Mouse (Mus musculus) layer of hippocampus, adult 11-12 months (tissue): ENCODE data around the gene Dlg2.

ENCODE experiments used
- DNase-seq: peaks from one replicate; pipeline ENCODE4 v3.0.0; 2022; ENCODE audit warnings: low spot score

The Dlg2 gene

DNA sequence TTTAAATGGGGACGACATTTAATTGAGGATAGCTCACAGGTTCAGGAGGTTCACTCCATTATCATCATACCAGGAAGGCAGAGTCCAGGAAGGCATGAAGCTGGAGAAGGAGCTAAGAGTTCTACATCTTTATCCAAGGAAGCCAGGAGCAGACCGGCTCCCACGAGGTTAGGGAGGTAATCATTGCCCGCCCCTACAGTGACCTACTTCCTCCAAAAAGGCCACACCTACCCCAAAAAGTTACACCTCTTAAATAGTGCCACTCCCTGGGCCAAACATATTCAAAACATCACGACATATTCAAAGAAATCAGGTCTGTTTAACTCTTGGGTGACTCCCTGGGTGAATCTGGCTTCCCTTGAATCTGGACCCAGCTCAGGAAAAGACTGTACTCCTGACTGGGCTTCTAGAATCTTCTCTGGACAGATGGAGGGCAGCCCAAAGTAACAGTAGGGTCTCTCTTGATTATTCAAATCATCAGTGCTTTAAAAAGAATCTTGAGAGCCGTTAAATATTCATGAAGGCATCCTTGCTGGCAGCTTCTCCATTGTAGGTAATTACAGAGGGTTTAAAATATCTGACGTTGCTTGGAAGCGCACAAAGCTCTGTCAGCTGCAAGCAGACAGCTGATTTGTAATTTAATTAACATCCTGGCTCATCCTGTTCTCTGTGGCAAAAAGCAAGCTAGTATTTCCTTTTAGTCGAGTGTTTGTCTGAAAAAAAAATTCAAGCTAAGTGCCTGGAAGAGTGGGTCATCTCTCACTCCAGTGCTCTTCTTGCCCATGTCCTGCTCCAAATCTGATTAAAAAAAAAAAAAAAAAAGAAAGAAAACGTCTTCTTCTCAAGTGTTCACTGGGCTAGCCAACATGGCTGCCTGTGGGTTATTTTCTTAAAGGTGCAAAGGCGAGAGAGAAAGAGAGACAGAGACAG is 966.2 kb downstream of the Dlg2 start:
- DNase-seq, result peak; percentile 41

DNA sequence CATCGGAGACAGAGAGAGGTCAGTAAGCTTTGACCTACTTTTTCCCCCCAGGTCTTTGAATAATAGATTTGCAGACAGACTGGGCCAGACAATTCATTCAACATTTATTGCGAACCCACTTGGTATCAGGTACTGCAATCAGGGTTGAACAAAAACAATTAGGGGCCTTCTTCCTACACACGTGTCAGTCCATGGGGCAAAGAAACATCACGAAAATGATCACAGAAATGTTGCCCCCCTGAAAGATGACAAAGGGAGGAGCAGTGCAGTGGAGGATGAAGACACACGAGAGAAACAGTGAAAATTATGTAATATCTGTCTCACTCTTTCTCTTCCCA is 966.9 kb downstream of the Dlg2 start:
- no peak for DNase-seq

DNA sequence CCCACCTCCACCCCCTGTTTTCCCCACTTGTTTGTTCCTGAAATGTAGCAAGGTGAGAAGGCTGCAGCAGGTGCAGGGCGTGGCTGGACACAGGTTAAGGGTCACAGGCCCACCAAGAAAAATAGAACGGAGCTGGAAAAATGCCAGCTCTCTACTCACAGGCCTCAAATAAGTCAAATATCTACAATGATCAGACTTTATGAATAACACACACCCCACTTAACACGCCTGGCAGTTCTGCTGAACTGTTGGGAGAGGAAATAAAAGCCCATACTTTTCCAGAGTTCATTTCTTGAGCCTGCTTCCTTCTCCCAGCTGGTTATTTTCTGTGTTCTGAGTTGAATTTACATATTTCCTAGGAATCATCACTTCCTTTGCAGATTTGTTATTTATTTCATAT is 967.4 kb downstream of the Dlg2 start:
- no peak for DNase-seq

DNA sequence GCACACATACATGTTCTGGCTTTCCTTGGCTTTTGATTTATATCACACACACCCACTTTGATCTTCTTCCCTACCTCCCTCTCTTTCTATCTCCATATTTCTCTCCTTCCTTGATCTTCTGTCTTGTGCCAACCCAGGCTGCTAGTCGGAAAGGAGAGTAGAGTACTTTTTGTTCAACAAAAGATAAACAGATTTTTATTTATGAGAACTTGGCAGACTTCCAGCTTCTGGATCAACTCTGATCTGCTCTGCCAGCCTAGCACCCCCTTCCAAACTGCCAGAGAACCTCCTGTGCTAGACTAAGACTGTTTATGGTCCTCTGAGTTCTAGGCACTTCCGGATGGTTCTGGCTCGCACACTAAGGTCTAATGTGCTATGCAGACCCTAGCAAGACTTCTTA is 968.3 kb downstream of the Dlg2 start:
- peak; percentile 58 for DNase-seq

DNA sequence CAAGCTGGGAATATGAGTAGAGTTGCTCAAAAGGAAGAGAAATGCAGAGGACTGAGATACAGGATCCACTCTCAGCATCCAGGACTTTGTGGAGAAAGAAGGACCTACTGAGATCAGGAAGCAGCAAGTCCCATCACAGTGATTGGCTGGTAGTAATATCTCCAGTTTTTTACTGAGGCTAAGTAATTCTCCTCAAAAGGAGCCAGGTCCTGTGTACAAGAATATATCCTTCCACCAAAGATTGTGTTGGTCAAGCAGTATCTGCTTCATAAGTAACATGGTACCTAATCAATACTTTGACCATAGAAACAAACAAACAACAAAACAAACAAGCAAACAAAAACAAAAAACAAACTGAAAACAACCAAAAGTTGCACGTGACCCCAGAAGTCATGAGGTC is 980.3 kb downstream of the Dlg2 start:
- DNase-seq, result no peak

DNA sequence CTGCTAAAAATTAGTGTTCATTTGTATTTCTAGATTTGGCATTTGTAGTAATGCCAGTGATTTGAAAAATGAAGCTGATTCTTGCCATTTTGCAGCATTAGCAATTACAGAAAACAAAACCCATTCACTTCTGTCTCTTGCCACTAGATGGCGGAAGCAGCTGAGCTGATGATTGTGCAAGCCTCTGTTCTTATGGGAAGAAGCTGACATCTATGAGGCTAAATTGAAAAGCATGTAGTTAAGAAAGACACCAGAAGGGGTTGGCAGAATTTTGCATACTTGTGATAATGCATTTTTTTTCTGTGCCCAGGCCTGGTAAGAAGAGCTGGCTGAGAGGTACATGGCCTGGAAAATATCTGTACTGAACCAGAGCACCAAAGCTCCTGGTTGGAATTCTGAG is 980.7 kb downstream of the Dlg2 start:
- peak; percentile 88 for DNase-seq

DNA sequence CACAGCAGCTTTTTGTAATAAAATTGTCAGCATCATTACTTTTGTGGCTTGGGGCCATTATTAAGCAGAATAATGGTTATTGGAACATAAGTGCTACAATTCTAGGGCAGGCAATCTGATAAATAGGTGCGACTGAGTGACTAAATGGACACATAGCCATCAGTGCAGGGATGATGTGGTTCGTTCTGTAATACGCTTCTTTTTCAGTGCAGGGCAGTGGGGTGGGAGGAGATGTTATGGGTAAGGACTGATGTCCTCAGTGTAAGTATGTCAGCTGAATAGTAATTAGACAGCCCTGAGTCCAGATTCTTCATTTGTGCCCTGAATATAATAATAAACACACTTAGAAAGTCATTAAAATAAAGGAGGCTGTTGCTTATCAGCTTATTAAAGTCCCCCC is 984.9 kb downstream of the Dlg2 start:
- no peak for DNase-seq

DNA sequence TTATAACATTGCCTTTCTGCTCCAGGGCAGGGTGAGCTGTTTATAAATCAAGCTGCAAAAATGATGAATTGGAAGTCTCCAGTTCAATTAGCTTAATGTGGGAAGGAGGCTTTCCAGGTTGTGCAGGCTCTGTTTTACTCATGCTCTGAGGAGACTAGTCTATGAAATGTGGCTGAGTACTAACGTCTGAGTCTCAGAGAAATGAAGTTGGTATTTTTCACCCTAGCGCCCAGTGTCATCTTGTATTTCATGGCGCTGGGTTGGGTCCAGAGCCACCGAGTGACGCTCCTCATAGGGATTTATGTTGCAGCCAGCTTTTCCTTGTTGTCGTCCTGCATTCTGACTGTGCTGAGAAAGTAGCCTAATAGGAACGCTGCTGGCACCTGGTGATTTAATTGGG is 986.8 kb downstream of the Dlg2 start:
- no peak for DNase-seq

DNA sequence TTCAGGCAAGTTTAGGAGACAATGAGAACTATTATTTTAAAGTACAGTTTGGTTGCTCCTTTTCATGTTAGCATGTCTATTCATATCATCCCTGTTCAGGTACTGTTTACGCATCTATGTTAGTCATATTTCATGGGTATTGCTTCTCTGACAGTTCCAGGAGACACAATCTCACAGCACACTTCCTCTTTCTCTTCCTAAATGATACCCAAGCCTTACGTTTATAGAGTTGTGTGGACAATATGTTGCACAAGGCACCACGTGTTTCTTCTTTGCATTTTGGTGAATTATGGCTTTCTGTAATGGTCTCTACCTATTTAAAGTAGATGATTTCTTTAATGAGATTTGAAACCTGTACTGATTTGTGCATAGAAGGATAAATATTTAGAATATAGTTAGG is 990.6 kb downstream of the Dlg2 start:
- no peak for DNase-seq

DNA sequence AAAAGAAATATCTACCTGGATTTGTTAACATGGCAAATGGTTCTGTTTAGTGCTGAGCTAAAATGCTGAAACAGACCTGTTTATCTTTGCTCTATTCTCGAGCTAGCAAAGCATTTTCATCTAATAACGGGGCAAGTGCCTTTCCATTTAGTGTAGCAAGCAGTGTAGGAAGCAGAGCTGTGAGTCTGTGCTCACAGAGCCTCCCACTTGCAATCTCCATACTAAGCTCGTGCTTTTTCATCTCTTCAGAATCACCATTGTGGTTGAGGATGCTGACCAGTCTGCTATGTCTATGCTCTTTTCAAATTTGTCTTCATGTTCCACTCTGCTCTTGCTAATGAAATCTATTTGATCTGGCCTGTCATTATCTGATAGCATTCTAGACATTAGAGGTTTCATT is 1002.7 kb downstream of the Dlg2 start:
- no peak for DNase-seq

DNA sequence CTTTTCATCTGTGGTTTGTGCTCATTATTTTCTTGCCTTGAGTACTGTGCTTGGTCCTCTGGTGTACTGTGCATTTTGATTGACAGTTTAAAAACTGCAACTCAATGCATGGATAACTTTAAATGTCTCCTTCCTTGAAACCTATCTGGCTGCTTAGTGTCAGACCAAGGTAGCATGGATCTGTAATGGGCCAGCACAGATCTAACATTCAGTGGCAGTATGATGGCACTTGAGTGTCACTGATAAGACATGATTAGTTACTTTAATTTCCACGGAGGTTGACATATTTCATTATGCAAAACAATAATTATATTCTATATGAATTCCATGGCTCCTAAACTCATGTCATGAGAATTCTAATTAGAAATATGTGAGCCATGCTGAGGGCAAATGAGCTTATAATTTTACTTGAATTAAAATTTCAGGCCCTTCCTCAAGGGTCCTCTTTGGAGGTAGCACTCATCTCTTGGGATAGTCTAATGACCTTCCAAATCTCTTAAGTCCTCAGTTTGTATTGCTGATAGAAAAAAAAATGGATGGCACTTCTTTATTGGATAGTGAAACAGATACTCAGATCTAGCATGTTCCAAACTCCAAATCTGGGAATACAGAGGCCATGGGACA is 1005.2 kb downstream of the Dlg2 start:
- DNase-seq, result no peak

DNA sequence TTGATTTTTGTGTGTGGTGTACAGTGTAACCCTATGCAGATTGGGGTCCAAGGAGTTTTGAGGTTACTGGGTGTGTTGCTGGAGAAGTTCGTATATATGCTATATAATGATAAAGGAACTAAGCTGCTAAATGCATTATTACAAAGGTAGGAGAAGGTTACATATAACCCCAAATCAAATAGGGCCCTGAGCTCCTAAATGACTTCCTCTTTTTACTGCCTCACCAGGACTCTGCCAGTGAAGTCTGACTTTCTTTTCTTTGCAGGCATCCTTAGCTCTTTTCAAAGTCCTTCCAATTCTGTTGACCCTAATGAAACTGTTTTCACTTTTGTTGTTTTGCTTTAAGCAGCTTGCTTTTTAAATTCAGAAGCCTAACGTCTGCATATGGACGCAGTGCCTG is 1016.8 kb downstream of the Dlg2 start:
- DNase-seq, result no peak

DNA sequence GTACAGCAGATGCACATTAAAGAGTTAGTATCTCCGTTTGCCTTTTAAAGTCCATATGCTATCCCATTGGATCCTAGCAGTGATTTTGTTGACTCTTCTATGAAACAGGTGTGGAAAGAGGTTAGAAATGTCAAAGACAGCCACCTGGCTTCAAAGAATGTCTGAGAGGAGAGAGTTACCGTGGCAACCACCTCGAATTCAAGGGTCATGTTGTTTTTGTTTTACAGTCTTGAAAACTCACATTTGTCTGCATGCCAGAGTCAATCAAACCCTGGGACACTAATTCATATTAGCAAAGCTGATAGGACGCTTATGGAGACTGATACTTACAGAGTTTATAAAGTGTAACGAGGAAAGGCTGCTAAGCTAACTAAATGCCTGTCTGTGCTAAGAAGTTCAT is 1019.1 kb downstream of the Dlg2 start:
- no peak for DNase-seq

DNA sequence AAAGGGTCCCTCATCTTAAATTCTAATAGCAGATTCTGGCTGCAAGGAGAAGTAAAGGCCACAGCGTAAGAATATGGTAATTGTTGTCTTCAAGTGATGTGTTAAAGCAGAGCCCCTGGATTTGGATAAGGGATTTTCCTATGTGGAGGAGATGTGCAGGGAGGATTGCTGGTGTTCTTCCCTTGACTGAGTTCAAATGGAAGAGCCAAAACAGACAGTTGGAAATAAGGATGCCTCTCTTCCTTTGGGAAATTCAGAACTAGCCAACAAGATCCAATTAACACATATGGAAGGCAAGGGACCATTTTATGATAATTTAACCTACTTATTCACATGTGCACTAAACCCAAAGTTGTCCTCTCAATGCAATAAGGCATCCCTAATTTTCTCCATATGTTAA is 1034.6 kb downstream of the Dlg2 start:
- DNase-seq, result no peak

DNA sequence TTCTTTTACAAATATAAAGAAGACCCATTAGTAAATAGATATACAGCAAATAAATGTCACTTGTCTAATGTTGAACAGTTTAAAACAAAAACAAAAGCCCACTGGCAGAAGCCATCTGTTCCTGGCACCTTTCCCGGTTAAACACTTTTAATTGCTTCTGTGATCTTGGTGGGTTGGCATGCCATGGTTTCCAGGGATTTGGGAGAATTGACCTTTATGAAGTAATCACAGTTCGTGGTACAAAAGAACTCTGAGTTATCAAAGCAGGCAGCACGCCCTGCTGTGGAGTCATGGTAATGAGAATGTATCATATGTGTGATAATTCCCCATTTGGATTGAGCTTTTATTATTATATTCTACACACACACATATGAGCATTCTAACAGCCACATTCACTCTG is 1038.0 kb downstream of the Dlg2 start:
- DNase-seq, result peak; percentile 70

DNA sequence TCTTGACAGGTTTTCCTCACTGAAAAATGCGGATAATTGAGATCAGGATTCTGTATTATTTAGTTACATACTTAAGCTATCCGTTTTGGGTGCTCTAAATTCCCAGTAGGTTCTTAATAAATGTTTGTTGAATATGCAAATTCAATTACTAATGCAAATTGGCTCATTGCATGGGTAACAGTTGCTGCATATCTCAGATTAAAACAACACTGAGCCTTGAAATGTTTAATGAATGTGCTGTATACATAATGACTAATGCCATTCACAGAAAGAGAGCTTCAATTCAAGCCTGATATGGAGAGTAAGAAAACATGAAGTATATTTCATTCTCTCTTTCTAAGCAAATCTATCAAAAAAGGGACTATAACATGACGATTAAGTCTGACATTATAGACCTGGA is 1039.8 kb downstream of the Dlg2 start:
- DNase-seq, result no peak

DNA sequence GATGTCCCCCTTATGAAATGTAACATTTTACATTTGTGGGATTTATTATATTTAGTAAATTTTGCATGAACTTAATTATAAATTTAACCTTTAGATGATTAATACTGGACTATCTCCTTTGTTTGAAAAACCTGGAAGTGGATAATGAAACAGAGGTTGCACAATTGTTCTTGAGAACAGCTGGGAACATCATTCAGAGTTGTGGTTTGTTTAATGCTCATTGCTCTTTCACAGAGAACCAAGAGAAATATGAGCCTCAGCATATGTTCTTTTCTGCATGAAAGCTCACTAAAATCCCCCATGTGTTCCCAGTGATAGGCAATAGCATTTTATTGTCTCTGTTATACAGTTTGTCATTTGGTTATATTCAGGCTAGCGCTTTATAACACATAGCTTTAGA is 1049.4 kb downstream of the Dlg2 start:
- DNase-seq, result no peak

DNA sequence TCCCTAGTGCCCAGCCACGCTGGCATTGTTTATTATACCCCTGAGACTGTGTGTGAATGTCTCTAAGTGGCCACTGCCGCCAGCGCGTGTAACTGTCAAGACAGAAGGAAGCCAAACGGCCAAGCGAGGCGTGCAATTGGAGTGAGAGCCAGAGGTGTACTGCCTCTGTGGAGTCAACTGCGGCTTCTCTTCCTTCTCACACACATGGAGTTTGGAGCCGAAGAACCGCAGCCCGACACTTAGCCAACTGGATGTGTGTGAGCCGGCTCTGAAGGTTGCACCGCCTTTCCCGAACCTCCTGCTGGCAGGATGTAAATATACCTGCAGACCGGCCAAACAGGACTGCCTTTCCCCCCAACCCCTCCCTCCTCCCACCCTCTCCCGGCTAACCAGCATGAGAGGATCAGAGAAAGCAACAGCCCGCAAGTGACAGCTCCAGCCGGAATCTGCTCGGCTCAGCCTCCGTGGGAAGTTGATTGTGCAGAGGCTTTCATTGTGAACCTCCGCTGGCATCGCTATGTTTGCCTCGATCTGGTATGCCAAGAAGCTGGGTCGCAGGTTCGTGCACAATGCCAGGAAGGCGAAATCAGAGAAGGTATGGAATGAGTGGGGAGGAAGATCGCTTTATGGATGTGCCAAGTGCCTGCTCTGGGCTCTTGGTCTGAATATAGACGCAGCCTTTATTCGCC is 1066.3 kb downstream of the Dlg2 start:
- DNase-seq, result peak; percentile 46

DNA sequence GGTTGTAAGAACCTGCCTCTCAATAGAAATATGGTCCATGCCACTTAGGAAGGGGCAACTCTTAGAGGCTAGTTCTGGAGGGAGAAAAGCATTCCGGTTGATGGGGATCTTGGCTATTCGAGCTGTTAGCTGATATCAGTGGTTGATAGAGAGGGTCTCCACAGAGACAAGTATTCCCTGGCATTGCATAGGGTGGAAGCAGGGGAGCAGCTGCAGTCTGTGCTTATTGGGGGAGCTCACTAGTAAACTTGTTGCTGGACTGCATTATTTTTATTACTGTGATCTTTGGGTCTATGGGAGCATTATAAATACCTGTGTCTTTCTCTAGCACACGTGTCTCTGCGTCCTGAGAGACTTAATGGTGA is 1066.8 kb downstream of the Dlg2 start:
- DNase-seq, result no peak

DNA sequence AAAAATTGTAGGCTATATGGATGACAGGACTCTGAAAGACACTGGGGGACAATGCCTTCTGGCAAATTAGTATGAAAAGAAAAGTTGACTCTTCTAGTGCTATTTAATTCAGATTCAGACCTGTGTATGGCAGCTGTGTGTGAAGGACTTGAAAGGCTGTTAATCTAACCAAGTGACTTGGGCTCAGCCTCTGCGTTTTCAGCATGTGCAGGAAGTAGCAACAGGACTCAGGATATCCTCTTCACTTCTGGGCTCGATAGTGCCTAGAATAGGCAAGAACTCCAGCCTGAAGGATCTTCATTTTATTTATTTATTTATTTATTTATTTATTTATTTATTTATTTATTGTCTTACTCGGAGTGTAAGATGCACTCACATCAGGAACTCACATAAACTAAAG is 1068.1 kb downstream of the Dlg2 start:
- no peak for DNase-seq

DNA sequence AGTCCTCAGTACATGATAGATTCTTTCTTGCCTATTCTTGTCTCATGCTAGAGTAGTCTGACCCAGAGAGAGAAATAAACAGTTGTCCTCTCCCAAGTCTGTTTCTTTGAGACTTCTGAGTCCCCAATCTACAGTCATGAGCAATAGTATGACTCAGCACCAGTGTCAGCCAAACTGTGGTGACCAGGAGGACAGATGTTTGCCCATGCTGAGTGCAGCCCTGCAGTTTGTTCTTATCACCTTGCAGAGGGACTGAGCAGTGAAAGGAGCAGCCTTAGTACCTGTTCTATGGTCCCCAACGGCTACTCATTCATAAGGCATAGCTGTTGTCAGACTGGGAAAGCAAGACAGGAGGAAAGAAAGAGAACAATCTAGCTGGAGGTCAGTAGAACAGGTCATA is 1072.3 kb downstream of the Dlg2 start:
- DNase-seq, result no peak

DNA sequence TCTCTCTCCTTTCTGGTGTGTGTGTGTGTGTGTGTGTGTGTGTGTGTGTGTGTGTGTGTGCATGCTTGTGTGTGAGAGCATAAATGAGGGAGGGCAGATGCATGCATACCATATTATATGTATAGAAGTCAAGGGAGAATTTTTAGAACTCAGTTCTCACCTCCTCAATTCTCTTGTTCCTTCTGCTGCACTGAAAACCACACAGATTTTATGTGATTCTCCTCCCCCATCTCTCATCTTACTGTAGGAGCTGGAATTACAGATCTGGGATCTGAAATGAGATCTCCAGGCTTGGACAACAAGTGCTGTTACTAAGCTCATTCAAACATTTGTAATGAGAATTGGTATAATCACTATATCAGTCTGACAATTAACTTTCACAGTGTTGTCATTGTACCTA is 1081.1 kb downstream of the Dlg2 start:
- DNase-seq, result no peak

DNA sequence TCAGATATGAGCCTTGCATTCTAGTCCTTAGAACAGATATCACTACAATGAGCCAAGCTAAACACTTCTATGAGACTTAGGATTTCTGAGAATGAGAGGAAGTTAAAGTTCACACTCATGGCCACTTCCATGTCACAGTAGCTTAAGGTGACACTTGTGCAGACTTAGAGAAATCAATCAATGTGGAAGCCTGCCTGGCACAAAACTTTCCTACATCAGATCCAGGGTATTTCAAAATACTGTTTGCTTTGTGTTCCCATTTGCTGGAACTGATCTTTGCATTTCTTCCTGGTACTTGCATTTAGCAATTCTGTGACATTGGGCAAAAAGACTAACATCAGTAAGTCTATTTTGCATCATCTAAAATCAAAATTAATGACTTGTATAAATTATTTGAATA is 1091.0 kb downstream of the Dlg2 start:
- no peak for DNase-seq
